Mouse (Mus musculus) inflammation-experienced regulatory T-cells, adult 6 months (primary cell): ENCODE results near the gene LTO1. TPM values are rescaled to one million over a fixed set of nuclear protein-coding genes. Genes with fewer than 3 reads are reported as not detected.
"Not testable (repeated sequence)": the region's sequence is repeated elsewhere in the genome, so short reads cannot be mapped to it uniquely, and the experiment has no call there.

Source experiments
- ATAC-seq: one replicate; pipeline ENCODE4 v1.8.0; 2017
- polyA plus RNA-seq, 3 experiments: library from polyadenylated mRNA; unstranded; fragments of 100-300 nt; shearing (Covaris generic); gene quantifications; one replicate each; pipeline ENCODE4 v1.2.1; 2017

The LTO1 gene
- 10 to 100 TPM; 27.4 to 42.5 (median 30.4) TPM for polyA plus RNA-seq

GRCm38 (mm10) chr7:144914948-144915750 is at the start of gene LTO1:
Gene LTO1, plus strand, starts transcription at chr7:144915100.
- peak; percentile 92 for ATAC-seq

- ATAC-seq = no peak
These were observed 47.7 kb upstream of the LTO1 start for GRCm38 (mm10) chr7:144867161-144867560.

DNA sequence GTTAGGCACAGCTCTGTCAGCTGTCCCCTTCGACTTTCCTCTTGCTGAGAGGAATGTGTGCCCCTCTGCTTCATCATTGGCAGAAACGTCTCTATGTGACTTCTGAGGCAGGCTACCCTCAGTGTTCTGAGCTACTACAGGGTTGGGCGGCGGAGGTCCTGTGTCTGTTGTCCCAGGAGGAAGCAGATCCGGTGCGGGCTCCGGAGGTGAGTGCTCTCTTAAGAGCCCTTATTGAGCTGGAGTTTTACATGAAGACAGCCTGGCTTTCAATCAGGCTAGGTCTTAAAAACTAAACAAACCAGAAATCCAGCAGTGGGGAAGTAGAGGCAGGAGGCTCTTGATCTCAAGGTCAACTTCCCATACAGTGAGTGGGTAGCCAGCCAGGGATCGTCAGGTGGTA is 47.3 kb upstream of the LTO1 start:
- ATAC-seq = no peak

DNA sequence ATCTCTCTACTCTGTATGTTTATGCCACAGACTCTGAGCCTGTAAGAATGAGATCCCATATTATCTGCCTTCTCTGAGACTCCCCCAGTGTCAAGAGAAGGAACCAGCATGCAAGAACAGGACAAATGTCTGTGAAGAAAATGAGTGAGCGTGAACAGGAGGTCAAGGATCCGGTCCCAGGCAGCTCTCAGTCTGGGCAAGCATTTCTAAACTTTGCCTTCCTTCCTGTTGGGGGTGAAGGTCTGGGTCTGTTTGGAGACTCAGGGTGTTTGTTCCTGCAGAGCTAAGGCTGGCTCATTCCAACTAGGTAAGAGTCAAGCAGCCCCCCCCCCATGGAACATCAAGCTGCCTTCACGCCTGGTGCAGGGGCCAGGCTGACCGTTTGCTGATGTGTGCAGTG is 42.5 kb upstream of the LTO1 start:
- ATAC-seq = no peak

DNA sequence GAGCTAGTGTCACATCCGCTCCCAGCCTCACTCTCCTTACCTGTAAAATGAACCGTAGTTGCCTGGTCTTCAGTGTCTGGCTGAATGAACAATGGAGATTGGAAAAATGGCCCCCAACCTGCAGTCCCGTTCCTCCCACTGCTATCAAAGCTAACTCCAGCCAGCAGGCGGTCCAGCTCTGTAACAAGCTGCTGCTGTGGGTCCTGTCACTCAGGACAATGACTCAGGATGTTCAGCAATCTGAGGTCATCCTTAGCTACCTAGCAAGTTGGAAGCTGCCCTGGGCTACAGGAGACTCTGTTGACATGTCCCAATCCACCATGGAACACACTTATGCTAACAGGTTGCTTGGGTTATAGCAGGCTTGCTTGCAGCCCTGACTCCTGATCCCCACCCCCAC is 41.7 kb upstream of the LTO1 start:
- no peak for ATAC-seq

GRCm38 (mm10) chr7:144874226-144874625 is 40.7 kb upstream of the LTO1 start:
- ATAC-seq = no peak

DNA sequence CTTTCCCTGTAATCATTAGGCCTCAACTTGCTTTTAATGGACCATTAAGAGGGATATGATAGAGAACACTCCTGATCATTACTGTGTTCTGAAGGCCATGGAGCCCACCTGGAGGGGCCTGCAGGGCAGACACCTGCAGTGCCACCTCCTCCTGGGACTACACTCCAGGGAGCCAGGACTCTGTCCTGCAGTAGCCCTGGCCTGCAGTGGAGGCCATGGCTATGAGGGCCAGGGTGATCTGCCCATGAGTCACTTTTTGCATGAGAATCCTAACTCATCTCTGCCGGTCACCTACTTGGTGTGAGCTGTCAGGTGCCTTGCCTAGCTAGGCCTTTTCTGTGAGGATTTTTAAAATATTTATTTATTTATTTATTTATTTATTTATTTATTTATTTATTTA is 36.5 kb upstream of the LTO1 start:
- ATAC-seq = no peak

DNA sequence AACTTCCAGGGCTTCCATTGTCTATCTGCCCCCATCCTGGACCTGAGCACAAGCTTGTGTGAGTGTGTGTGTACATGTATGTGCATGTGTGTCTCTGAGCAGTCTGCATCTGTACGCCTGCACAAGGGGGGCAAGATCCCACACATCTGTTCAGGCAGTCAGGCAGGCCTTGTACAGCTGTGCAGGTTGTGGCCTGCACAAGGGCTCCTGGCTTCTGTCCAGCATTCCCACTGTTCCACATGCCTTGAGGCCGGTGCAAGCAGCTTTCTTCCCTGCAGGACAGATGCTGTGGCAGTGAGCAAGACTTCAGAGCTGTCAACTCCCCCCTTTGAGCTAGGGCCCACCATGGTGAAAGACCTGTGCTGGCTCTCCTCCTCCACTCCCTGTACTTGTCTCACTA is 31.8 kb upstream of the LTO1 start:
- ATAC-seq = no peak

DNA sequence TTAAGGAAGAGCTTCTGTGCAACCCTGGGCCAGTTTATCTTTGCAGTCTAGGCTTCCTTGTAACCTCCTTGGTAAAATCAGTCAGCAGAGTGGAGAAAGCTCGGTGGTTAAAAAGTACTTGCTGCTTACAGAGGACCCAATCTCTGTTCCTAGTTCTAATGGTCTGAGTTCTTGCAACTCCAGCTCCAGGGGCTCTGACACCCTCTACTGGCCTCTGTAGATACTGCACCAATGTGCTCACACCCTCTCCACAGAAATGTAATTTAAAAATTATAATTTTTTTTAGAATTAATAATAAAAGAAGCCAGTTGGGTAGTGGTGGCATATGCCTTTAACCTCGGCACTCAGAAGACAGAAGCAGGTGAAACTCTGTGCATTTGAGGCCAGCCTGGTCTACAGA is 27.2 kb upstream of the LTO1 start:
- no peak for ATAC-seq

- no peak for ATAC-seq
These were observed 26.2 kb upstream of the LTO1 start for GRCm38 (mm10) chr7:144888564-144889299.

- not testable (repeated sequence) for ATAC-seq
These were observed 24.2 kb upstream of the LTO1 start for GRCm38 (mm10) chr7:144890661-144891060.

- no peak for ATAC-seq
These were observed 23.0 kb upstream of the LTO1 start for GRCm38 (mm10) chr7:144891863-144892262.

DNA sequence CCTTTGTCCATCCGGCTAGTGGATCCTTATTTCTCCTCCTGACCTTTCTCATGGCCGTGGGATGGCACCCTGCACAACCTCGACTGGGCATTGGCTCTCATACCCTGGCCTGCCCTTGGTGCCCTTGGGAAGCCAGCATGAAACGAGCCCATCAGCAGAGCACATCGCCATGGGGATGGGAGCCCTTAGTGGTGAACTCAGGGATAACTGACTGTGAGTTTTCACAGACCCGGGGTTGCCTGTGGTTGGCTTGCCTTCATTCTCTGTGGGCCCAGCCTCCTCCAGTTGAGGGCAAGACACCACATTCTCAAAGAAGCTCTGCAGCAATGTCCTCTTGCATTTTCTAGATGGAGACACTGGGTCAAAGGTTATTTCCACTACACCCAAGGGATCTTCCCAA is 22.6 kb upstream of the LTO1 start:
- ATAC-seq = no peak

DNA sequence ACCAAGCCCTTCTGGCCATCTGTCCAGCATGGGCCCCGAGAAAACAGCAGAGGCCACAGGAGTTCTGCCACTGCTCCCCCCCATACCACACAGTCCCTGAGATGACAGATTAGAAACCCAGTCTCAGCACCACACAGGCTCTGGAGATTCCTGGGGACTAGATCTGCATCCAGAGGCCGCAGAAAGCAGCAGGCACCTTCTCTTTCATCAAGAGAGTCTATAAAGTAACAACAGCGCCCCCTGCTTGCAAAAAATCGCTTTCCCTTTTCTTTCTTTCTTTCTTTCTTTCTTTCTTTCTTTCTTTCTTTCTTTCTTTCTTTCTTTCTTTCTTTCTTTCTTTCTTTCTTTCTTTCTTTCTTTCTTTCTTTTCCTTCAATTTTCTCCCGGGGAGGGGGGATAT is 20.7 kb upstream of the LTO1 start:
- ATAC-seq = no peak

DNA sequence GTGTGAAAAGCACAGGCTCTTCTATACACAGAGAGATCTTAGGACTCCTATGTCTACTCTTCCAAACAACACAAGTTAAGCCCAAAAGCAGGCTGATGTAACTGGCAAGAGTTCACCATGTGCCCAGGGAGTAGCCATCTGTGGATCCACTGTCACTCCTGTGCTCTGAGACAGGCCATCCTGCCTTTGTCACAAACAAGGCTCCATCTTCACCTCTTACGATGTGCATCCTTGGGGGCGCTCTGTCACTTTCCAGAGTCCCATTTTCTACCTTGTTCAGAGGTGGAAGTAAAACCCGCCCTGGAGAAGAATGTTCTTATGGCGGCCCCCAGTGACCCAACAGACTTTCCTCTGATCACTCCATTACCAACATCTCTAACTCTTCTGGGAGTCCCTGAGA is 20.2 kb upstream of the LTO1 start:
- ATAC-seq = no peak

GRCm38 (mm10) chr7:144895305-144896111 is 19.4 kb upstream of the LTO1 start:
- peak; percentile 60 for ATAC-seq

DNA sequence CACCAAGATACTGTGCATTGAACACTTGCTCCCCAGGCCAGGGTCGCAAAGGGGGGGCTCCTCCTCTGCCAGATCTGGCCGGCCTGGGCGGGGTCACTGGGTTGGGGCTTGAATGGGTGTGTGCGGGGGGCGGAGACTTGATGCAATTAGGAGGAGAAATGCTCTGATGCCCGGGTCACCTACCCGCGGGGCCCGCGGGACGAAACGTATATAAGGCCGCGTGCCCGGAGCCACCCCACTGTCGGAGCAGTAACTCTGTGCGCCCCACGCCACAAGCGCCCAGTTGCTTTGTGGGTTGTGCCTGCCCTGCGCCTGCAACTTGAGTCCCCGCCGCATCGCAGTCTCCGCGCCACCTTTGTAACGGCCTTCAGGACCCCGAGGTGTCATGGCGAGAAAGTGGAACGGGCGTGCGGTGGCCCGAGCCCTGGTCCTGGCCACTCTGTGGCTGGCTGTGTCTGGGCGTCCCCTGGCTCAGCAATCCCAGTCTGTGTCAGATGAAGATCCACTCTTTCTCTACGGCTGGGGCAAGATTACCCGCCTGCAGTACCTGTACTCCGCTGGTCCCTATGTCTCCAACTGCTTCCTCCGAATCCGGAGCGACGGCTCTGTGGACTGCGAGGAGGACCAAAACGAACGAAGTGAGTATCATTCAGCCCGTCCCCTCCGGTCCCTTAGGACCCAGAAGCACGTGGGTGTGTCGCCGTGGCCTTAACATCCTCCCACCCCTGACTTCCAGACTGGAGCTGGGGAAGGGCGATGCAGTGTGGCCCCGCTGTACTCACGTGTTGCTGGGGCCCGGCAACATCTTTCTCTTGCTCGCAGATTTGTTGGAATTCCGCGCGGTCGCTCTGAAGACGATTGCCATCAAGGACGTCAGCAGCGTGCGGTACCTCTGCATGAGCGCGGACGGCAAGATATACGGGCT is 18.3 kb upstream of the LTO1 start, which contains the start of gene Fgf15:
Fgf15 (plus strand) TSS at position 238 of the 925 bp plus-strand sequence.
- ATAC-seq = no peak

DNA sequence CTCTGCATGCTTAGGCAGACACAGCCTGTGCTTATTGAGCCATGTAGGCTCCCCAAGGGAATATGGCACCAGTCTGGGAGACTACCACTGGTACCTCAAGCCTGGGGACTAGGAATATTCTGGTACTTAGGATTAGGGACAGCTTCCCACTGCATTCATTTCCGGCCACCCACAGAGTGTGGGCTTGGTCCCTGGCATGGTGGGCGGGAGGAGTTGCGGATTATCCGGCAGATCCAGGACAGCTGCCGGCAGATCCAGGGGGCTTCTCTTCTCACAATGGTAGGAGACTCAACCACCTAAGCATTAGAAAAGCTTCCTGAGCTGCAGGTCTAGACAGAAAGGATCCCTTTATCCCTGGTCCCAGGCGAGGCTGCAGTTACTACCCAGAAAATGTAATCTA is 16.4 kb upstream of the LTO1 start:
- ATAC-seq = no peak

DNA sequence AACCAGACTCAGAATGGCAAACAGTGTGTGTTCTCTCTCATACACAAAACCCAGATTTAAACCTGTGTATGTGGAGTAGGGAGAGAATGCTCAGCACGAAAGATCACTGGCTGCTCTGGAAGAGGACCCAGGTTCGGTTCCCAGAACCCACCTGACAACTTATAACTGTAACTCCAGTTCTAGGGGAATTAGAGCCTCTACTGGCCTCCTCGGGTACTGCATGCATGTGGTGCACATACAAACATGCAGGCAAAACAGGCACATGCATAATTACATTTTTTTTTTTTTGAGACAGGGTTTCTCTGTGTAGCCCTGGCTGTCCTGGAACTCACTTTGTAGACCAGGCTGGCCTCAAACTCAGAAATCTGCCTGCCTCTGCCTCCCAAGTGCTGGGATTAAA is 9.4 kb upstream of the LTO1 start:
- ATAC-seq = not testable (repeated sequence)

GRCm38 (mm10) chr7:144906708-144907397 is 8.0 kb upstream of the LTO1 start:
- peak; percentile 88 for ATAC-seq

DNA sequence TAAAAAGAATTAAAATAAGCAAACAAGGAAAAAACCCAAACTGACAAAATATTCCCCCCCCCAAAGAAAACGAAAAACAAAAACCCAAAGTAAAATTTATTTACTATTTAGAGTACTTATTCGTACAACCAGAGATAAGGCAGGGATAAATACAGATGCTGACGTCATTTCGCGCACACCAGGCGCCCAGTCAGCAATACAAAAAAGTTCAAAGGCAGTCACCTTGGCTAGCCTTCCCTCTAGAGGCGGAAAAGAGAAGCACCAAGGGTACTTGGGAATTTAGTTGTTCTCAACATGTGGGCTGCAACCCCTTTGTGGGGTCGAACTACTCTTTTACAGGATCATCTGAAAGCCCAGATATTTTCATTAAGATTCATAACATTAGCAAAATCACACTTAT is 7.1 kb upstream of the LTO1 start:
- ATAC-seq = peak; percentile 72
